Mouse (Mus musculus) CH12.LX (cell line): ENCODE data around the gene Zfp628. TPM values are rescaled to one million over a fixed set of nuclear protein-coding genes. Genes with fewer than 3 reads are reported as not detected.

Source experiments
- DNase-seq: peaks from one replicate; pipeline ENCODE4 v3.0.0-alpha.2; 2013; ENCODE audit errors: extremely low read depth
- H3K27ac ChIP-seq: 2 replicates; pipeline ENCODE4 v1.5.1; 2012; ENCODE audit warnings: low read depth, mild to moderate bottlenecking, control low read depth, moderate library complexity; ENCODE audit not compliant: insufficient read depth
- H3K27me3 ChIP-seq: replicated peaks from 2 replicates; pipeline ENCODE3; 2012; ENCODE audit warnings: inconsistent platforms
- H3K36me3 ChIP-seq, 2 experiments: replicated peaks in 1 of 2; 2 replicates each; pipeline versions ENCODE3 to v1.6.1; 2012; ENCODE audit warnings: inconsistent platforms in 1 of 2, low read length in 1 of 2, mild to moderate bottlenecking in 1 of 2, mixed read lengths in 1 of 2, moderate library complexity in 1 of 2; ENCODE audit not compliant: control insufficient read depth in 1 of 2, insufficient read depth in 1 of 2
- H3K4me1 ChIP-seq, 2 experiments: 2 replicates each; pipeline ENCODE4 v1.6.1; 2012; ENCODE audit warnings: inconsistent platforms in 1 of 2, moderate library complexity in 1 of 2; ENCODE audit not compliant: insufficient read depth in 2 of 2, control insufficient read depth in 1 of 2
- H3K4me2 ChIP-seq: 2 replicates; pipeline ENCODE4 v1.6.1; 2012; ENCODE audit warnings: low read depth, mild to moderate bottlenecking, control low read depth; ENCODE audit not compliant: poor library complexity, insufficient read depth, severe bottlenecking
- H3K4me3 ChIP-seq, 3 experiments: fragments of 150-350 bp in 1 of 3; sonication (generic) in 1 of 3; replicated peaks in 1 of 3; 2 replicates each; pipeline versions ENCODE3 to v1.5.1; 2011 to 2012; ENCODE audit warnings: low read depth in 2 of 3, low read length in 2 of 3, mild to moderate bottlenecking in 2 of 3, moderate library complexity in 2 of 3, control low read depth in 1 of 3, improper control_type of control experiment in 1 of 3, inconsistent platforms in 1 of 3, mixed read lengths in 1 of 3; ENCODE audit not compliant: poor library complexity in 1 of 3
- H3K79me2 ChIP-seq: replicated peaks from 2 replicates; pipeline ENCODE4 v1.6.1; 2012; ENCODE audit warnings: mild to moderate bottlenecking, moderate library complexity; ENCODE audit not compliant: control insufficient read depth, poor library complexity, insufficient read depth, severe bottlenecking; ENCODE audit errors: extremely low read depth
- H3K9ac ChIP-seq: 2 replicates; pipeline ENCODE4 v1.6.1; 2012; ENCODE audit warnings: low read depth, mild to moderate bottlenecking, control low read depth, moderate library complexity; ENCODE audit not compliant: insufficient read depth
- H3K9me3 ChIP-seq: replicated peaks from 2 replicates; pipeline ENCODE3; 2012; ENCODE audit warnings: low read length, inconsistent platforms, mixed read lengths
- CHD1 ChIP-seq: IDR thresholded peaks from 2 replicates; pipeline ENCODE4 v1.6.1; 2012; ENCODE audit warnings: low read depth, low read length, improper control_type of control experiment, inconsistent platforms
- CTCF ChIP-seq, 2 experiments: IDR thresholded peaks in 1 of 2; conservative IDR thresholded peaks in 1 of 2; 2 replicates each; pipeline ENCODE4 v1.5.1; 2011 to 2012; ENCODE audit warnings: low read depth in 2 of 2, low read length in 2 of 2, improper control_type of control experiment in 1 of 2, inconsistent platforms in 1 of 2, mild to moderate bottlenecking in 1 of 2, moderate library complexity in 1 of 2
- ELF1 ChIP-seq: IDR thresholded peaks from 2 replicates; pipeline ENCODE4 v1.6.1; 2014; ENCODE audit warnings: low read depth, mild to moderate bottlenecking, inconsistent platforms, low read length, improper control_type of control experiment
- ETS1 ChIP-seq: conservative IDR thresholded peaks from 2 replicates; pipeline ENCODE4 v1.6.1; 2012; ENCODE audit warnings: low read depth, mild to moderate bottlenecking, inconsistent platforms, low read length, improper control_type of control experiment, moderate library complexity
- IRF4 ChIP-seq: IDR thresholded peaks from 2 replicates; pipeline ENCODE4 v1.6.1; 2014; ENCODE audit warnings: low read depth, mild to moderate bottlenecking, inconsistent platforms, low read length, improper control_type of control experiment
- JUND ChIP-seq: conservative IDR thresholded peaks from 2 replicates; pipeline ENCODE4 v1.6.1; 2011; ENCODE audit warnings: low read depth, low read length, improper control_type of control experiment
- MAFK ChIP-seq: IDR thresholded peaks from 2 replicates; pipeline ENCODE4 v1.6.1; 2011; ENCODE audit warnings: low read length, improper control_type of control experiment; ENCODE audit not compliant: insufficient replicate concordance
- MAX ChIP-seq: IDR thresholded peaks from 2 replicates; pipeline ENCODE4 v1.6.1; 2011; ENCODE audit warnings: low read length, improper control_type of control experiment
- MAZ ChIP-seq: IDR thresholded peaks from 2 replicates; pipeline ENCODE4 v1.6.1; 2012; ENCODE audit warnings: low read depth, mild to moderate bottlenecking, inconsistent platforms, low read length, improper control_type of control experiment, moderate library complexity
- MEF2A ChIP-seq: IDR thresholded peaks from 2 replicates; pipeline ENCODE4 v1.6.1; 2014; ENCODE audit warnings: low read depth, mild to moderate bottlenecking, inconsistent platforms, low read length, improper control_type of control experiment, borderline replicate concordance
- NRF1 ChIP-seq: IDR thresholded peaks from 2 replicates; pipeline ENCODE4 v1.6.1; 2014; ENCODE audit warnings: low read depth, mild to moderate bottlenecking, inconsistent platforms, low read length, improper control_type of control experiment, moderate library complexity
- PAX5 ChIP-seq: IDR thresholded peaks from 2 replicates; pipeline ENCODE4 v1.6.1; 2012; ENCODE audit warnings: low read length, inconsistent platforms, mixed read lengths
- POLR2A ChIP-seq: IDR thresholded peaks from 2 replicates; pipeline ENCODE4 v1.6.1; 2011; ENCODE audit warnings: low read depth, mild to moderate bottlenecking, improper control_type of control experiment, low read length
- RAD21 ChIP-seq: IDR thresholded peaks from 2 replicates; pipeline ENCODE4 v1.6.1; 2011; ENCODE audit warnings: low read depth, mild to moderate bottlenecking, low read length, improper control_type of control experiment, moderate library complexity
- SIN3A ChIP-seq: IDR thresholded peaks from 2 replicates; pipeline ENCODE4 v1.6.1; 2012; ENCODE audit warnings: low read length, improper control_type of control experiment, inconsistent platforms
- SMC3 ChIP-seq: IDR thresholded peaks from 2 replicates; pipeline ENCODE4 v1.6.1; 2011; ENCODE audit warnings: low read depth, low read length, improper control_type of control experiment
- TCF12 ChIP-seq: IDR thresholded peaks from 2 replicates; pipeline ENCODE4 v1.6.1; 2014; ENCODE audit warnings: low read depth, mild to moderate bottlenecking, inconsistent platforms, low read length, improper control_type of control experiment
- UBTF ChIP-seq: IDR thresholded peaks from 2 replicates; pipeline ENCODE4 v1.6.1; 2012; ENCODE audit warnings: low read depth, mild to moderate bottlenecking, inconsistent platforms, low read length, improper control_type of control experiment, moderate library complexity
- USF1 ChIP-seq: IDR thresholded peaks from 2 replicates; pipeline ENCODE4 v1.6.1; 2014; ENCODE audit warnings: low read depth, mild to moderate bottlenecking, inconsistent platforms, low read length, improper control_type of control experiment
- USF2 ChIP-seq: conservative IDR thresholded peaks from 2 replicates; pipeline ENCODE4 v1.6.1; 2011; ENCODE audit warnings: low read depth, low read length, improper control_type of control experiment
- ZC3H11A ChIP-seq: IDR thresholded peaks from 2 replicates; pipeline ENCODE4 v1.6.1; 2012; ENCODE audit warnings: low read depth, mild to moderate bottlenecking, inconsistent platforms, low read length, improper control_type of control experiment
- ZMIZ1 ChIP-seq: IDR thresholded peaks from 2 replicates; pipeline ENCODE4 v1.6.1; 2012; ENCODE audit warnings: low read depth, mild to moderate bottlenecking, inconsistent platforms, low read length, improper control_type of control experiment
- ZNF384 ChIP-seq: IDR thresholded peaks from 2 replicates; pipeline ENCODE4 v1.6.1; 2012; ENCODE audit warnings: low read depth, low read length, improper control_type of control experiment, inconsistent platforms
- dilution Hi-C: fragments of 300-500 bp; cut with MboI; formaldehyde crosslinking; loops from 2 replicates; pipeline ENCODE4 v1.14.3; 2020; ENCODE audit warnings: low sequenced_read_pairs; ENCODE audit not compliant: extremely low pct_unique_long_range_greater_than_20kb, extremely low pct_ligation_motif_present
- in situ Hi-C: fragments of 300-500 bp; cut with MboI; formaldehyde crosslinking; loops from 3 replicates; pipeline ENCODE4 v1.14.3; 2019; ENCODE audit warnings: low sequenced_read_pairs, low pct_ligation_motif_present, low pct_unique_long_range_greater_than_20kb, mixed read lengths
- polyA plus RNA-seq: library from polyadenylated mRNA; unstranded; fragments of >175 nt; gene quantifications from 2 replicates; pipeline ENCODE4 v1.2.1, GENCODE M21; 2012; ENCODE audit warnings: low read depth; ENCODE audit not compliant: insufficient read length
- total RNA-seq, 2 experiments: library from RNA; depleted of rRNA; stranded (reverse); fragments of 300-350 nt in 1 of 2; fragments of >200 nt in 1 of 2; gene quantifications; 2 replicates each; pipeline ENCODE4 v1.2.3; 2012 to 2014

The Zfp628 gene
- total and polyA plus RNA-seq, 3 experiments, result 0.87 to 9.4 (median 2.2) TPM

DNA sequence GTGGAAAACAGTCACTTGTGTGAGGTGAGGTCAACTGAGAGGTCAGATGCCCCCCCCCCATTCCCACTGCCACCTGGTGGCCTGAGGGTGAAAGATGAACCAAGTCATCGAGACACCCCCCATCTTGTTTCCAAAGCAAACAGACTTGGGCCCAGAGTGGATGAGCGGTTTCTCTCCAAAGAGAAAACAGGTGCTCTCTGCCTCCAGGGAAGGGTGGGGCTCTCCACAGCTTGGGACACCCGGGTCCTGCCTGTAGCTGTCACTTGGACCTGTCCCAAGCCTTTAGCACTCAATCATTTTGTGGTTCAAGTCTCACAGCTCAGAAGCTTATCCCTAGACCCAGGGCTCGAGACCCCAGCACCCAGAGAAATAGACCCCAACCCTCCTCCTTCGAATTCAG, 48.5 kb downstream of the Zfp628 start:
- in situ Hi-C loops, result no loop called here
- H3K79me2 ChIP-seq, result no peaks in the 10 kb centered on the region
- no peak overlapping the region for H3K9ac ChIP-seq
- peak; percentile 37; the same call in 1 of the 2 replicates for TF ChIP-seq MAZ
- TF ChIP-seq ETS1, result no peak
- TF ChIP-seq CTCF (conservative IDR thresholded peaks at IDR 0.05 in 1 of 2, IDR thresholded peaks at IDR 0.05 in 1 of 2; ENCODE audit: low read depth in 2 of 2, low read length in 2 of 2), result peak in 1 of 2 experiments; percentile 27; a peak in 1 of 4 replicates
- H3K27me3 ChIP-seq, result peaks cover 50% of the 10 kb centered on the region
- no peak overlapping the region for H3K27ac ChIP-seq
- H3K4me2 ChIP-seq, result no peak overlapping the region
- H3K4me1 ChIP-seq, result peaks cover 0 to 4% of the 10 kb centered on the region in 2 experiments; a peak in 1 of 4 replicates
- H3K9me3 ChIP-seq, result no peaks in the 10 kb centered on the region
- no peak overlapping the region for H3K4me3 ChIP-seq
- dilution Hi-C loops, result no loop called here
- DNase-seq, result no peak
- H3K36me3 ChIP-seq, result no peaks in the 10 kb centered on the region

DNA sequence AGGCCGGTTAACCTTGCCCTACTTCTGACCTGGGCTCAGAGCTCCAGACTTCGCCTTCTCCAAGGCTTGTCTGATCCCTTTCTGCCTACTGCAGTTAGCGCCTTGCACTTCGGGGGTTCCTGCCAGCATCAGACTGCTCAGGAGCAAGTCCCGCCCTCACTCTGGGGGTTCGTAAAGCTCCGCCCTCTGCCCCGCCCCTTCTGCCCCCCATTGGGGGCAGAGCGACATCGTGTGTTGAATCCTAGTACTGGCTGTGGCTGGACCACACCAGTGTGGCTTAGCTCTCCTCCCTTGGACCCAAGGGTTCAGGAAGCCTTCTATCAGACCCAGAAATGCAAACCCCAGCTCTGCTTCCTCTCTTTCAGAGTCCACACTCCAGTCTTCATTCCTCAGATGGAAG, 49.3 kb downstream of the Zfp628 start, which contains the start of gene Sbk2:
Sbk2 (minus strand) TSS at position 135 of the 400 bp plus-strand sequence.
- Histone ChIP-seq H3K27ac (no peak within 1 kb of the TSS), H3K27me3 (peaks cover 56% of the 10 kb centered on the region), H3K36me3 (no peaks in the 10 kb centered on the region), H3K4me3 (no peak within 1 kb of the TSS), H3K9me3 (no peaks in the 10 kb centered on the region), H3K4me1 (peaks cover 0 to 4% of the 10 kb centered on the region in 2 experiments; a peak in 1 of 4 replicates), H3K9ac (no peak within 1 kb of the TSS), H3K4me2 (no peak within 1 kb of the TSS), H3K79me2 (no peaks in the 10 kb centered on the region)
- dilution Hi-C loops (no loop called here), in situ Hi-C loops (no loop called here)
- TF ChIP-seq ZNF384 (no peak), MAZ (peak; percentile 66; the same call in 1 of the 2 replicates), RAD21 (peak; percentile 68), SMC3 (peak; percentile 47), ELF1 (0 out of 2 replicates have a peak, but pooled peaks have one; percentile 17), USF1 (no peak), ZMIZ1 (no peak), CTCF (conservative IDR thresholded peaks at IDR 0.05 in 1 of 2, IDR thresholded peaks at IDR 0.05 in 1 of 2; ENCODE audit: low read depth in 2 of 2, low read length in 2 of 2) (peak in 1 of 2 experiments; percentile 82; a peak in 2 of 4 replicates), JUND (no peak)
- peak; percentile 44 for DNase-seq

- Histone ChIP-seq H3K4me2 (no peak overlapping the region), H3K27me3 (peaks cover 63% of the 10 kb centered on the region), H3K9me3 (no peaks in the 10 kb centered on the region), H3K4me3 (no peak overlapping the region), H3K27ac (no peak overlapping the region), H3K9ac (no peak overlapping the region), H3K79me2 (no peaks in the 10 kb centered on the region), H3K4me1 (peaks cover 0 to 4% of the 10 kb centered on the region in 2 experiments; a peak in 1 of 4 replicates), H3K36me3 (no peaks in the 10 kb centered on the region)
- in situ Hi-C loops, result no loop called here
- no peak for DNase-seq
- dilution Hi-C loops, result no loop called here
- TF ChIP-seq USF2, result no peak
- no peak for TF ChIP-seq MAZ
- no peak for TF ChIP-seq MAX
- no peak for TF ChIP-seq JUND
- TF ChIP-seq MAFK, result no peak
- TF ChIP-seq USF1, result no peak
- TF ChIP-seq CHD1, result no peak
- no peak for TF ChIP-seq TCF12
- no peak for TF ChIP-seq PAX5
- no peak for TF ChIP-seq IRF4
- no peak for TF ChIP-seq NRF1
- no peak for TF ChIP-seq SIN3A
- TF ChIP-seq UBTF, result no peak
- TF ChIP-seq ZMIZ1, result no peak
- TF ChIP-seq POLR2A, result no peak
- TF ChIP-seq ZC3H11A, result no peak
- no peak for TF ChIP-seq MEF2A
- no peak for TF ChIP-seq ZNF384
These were observed 50.0 kb downstream of the Zfp628 start for GRCm38 (mm10) chr7:4964988-4965387.
